Mouse (Mus musculus): ENCODE measurements around the gene Oasl2.

Gene Oasl2

GRCm38 (mm10) chr5:114914855-114915254 lies 18.1 kb downstream of the Oasl2 start:
- 57% methylated on average over 8 of the region's 8 CpGs for WGBS

GRCm38 (mm10) chr5:114915854-114916253 lies 19.1 kb downstream of the Oasl2 start:
- 72% methylated on average over 5 of the region's 5 CpGs for WGBS

GRCm38 (mm10) chr5:114916777-114917176 lies 20.0 kb downstream of the Oasl2 start:
- 76% methylated on average over 4 of the region's 4 CpGs for WGBS

GRCm38 (mm10) chr5:114917357-114917756 lies 20.6 kb downstream of the Oasl2 start:
- WGBS, result 94% methylated on average over 5 of the region's 5 CpGs

- 70% methylated on average over 19 of the region's 19 CpGs for WGBS
Observed at GRCm38 (mm10) chr5:114921551-114922365, 25.0 kb downstream of the Oasl2 start.

GRCm38 (mm10) chr5:114922366-114922731 lies 25.6 kb downstream of the Oasl2 start:
- WGBS, result 63% methylated on average over 10 of the region's 10 CpGs

GRCm38 (mm10) chr5:114922998-114923473 lies 26.3 kb downstream of the Oasl2 start, which contains the start of gene Oasl1:
Oasl1 (plus strand) TSS chr5:114923240.
- 27% methylated on average over 15 of the region's 15 CpGs for WGBS

GRCm38 (mm10) chr5:114926153-114926684 lies 29.5 kb downstream of the Oasl2 start:
- WGBS, result 71% methylated on average over 1 of the region's 1 CpGs

GRCm38 (mm10) chr5:114926753-114927152 lies 30.0 kb downstream of the Oasl2 start:
- 92% methylated on average over 9 of the region's 9 CpGs for WGBS

- WGBS, result 57% methylated on average over 5 of the region's 5 CpGs
Observed at GRCm38 (mm10) chr5:114931626-114932025, 34.9 kb downstream of the Oasl2 start.

- 87% methylated on average over 8 of the region's 8 CpGs for WGBS
Observed at GRCm38 (mm10) chr5:114933206-114933605, 36.5 kb downstream of the Oasl2 start.

- 45% methylated on average over 3 of the region's 3 CpGs for WGBS
Observed at GRCm38 (mm10) chr5:114935838-114936237, 39.1 kb downstream of the Oasl2 start.

- 61% methylated on average over 3 of the region's 3 CpGs for WGBS
Observed at GRCm38 (mm10) chr5:114941138-114941537, 44.4 kb downstream of the Oasl2 start.

GRCm38 (mm10) chr5:114942074-114942765 lies 45.5 kb downstream of the Oasl2 start, which contains the start of gene 2210016L21Rik:
2210016L21Rik (plus strand) TSS chr5:114942158.
- WGBS, result 1% methylated on average over 39 of the region's 39 CpGs

- WGBS, result 17% methylated on average over 4 of the region's 4 CpGs
Observed at GRCm38 (mm10) chr5:114942766-114943130, 46.0 kb downstream of the Oasl2 start.

GRCm38 (mm10) chr5:114945072-114945471 lies 48.3 kb downstream of the Oasl2 start:
- WGBS, result 95% methylated on average over 10 of the region's 10 CpGs

- WGBS, result 29% methylated on average over 6 of the region's 6 CpGs
Observed at GRCm38 (mm10) chr5:114948891-114949290, 52.2 kb downstream of the Oasl2 start.

GRCm38 (mm10) chr5:114949316-114949715 lies 52.6 kb downstream of the Oasl2 start:
- 27% methylated on average over 5 of the region's 5 CpGs for WGBS

- 81% methylated on average over 9 of the region's 9 CpGs for WGBS
Observed at GRCm38 (mm10) chr5:114949812-114950211, 53.1 kb downstream of the Oasl2 start.

- WGBS, result 68% methylated on average over 12 of the region's 12 CpGs
Observed at GRCm38 (mm10) chr5:114950669-114951068, 53.9 kb downstream of the Oasl2 start.

GRCm38 (mm10) chr5:114951279-114951880 lies 54.6 kb downstream of the Oasl2 start:
- WGBS, result 73% methylated on average over 21 of the region's 21 CpGs

- 87% methylated on average over 14 of the region's 14 CpGs for WGBS
Observed at GRCm38 (mm10) chr5:114953326-114953725, 56.6 kb downstream of the Oasl2 start.

All from cerebral cortex, adult 2 months (tissue).